Mouse (Mus musculus) heart, adult 2 months (tissue): ENCODE data around the gene Kcnb1. TPM values are rescaled to one million over a fixed set of nuclear protein-coding genes. Genes with fewer than 3 reads are reported as not detected.

Source experiments
- DNase-seq, 2 experiments: peaks; one replicate each; pipeline ENCODE4 v3.0.0; 2021
- H3K27ac ChIP-seq: fragments of 200-600 bp; 2 replicates; pipeline ENCODE4 v1.8.1; 2022
- H3K27me3 ChIP-seq: fragments of 200-500 bp; 2 replicates; pipeline ENCODE4 v1.6.1; 2012; ENCODE audit warnings: mild to moderate bottlenecking, low read length, inconsistent platforms, mixed read lengths; ENCODE audit not compliant: control insufficient read depth, insufficient read depth
- H3K36me3 ChIP-seq: fragments of 200-500 bp; 2 replicates; pipeline ENCODE4 v1.6.1; 2012; ENCODE audit warnings: low read length, inconsistent platforms; ENCODE audit not compliant: control insufficient read depth, insufficient read depth
- H3K4me1 ChIP-seq: fragments of 200-500 bp; 2 replicates; pipeline ENCODE4 v1.6.1; 2011; ENCODE audit warnings: low read length; ENCODE audit not compliant: control insufficient read depth, insufficient read depth
- H3K4me3 ChIP-seq: fragments of 200-600 bp; 2 replicates; pipeline ENCODE4 v1.8.1; 2022
- H3K79me2 ChIP-seq: fragments of 200-500 bp; replicated peaks from 2 replicates; pipeline ENCODE4 v1.6.1; 2012; ENCODE audit warnings: mild to moderate bottlenecking, inconsistent platforms, low read length, moderate library complexity, mixed read lengths; ENCODE audit not compliant: control insufficient read depth, insufficient read depth
- H3K9ac ChIP-seq: fragments of 200-500 bp; 2 replicates; pipeline ENCODE4 v1.6.1; 2012; ENCODE audit warnings: low read depth, mild to moderate bottlenecking, control low read depth, inconsistent platforms, low read length, mixed read lengths
- CTCF ChIP-seq: fragments of 200-600 bp; IDR thresholded peaks from 2 replicates; pipeline ENCODE4 v1.8.1; 2022; ENCODE audit warnings: antibody characterized with exemption, mild to moderate bottlenecking, moderate library complexity
- EP300 ChIP-seq: fragments of 200-500 bp; IDR thresholded peaks from 2 replicates; pipeline ENCODE4 v1.6.1; 2011; ENCODE audit warnings: low read depth, low read length, control low read depth; ENCODE audit not compliant: insufficient read depth
- POLR2A ChIP-seq: fragments of 200-500 bp; IDR thresholded peaks from 2 replicates; pipeline ENCODE4 v1.6.1; 2011; ENCODE audit warnings: mild to moderate bottlenecking, low read depth, low read length, control low read depth; ENCODE audit not compliant: insufficient read depth
- WGBS: fragments of 180-500 bp; shearing (Covaris S2); methylation state at CpG from one replicate; pipeline ENCODE4 v1.1.7; 2018; 5-methylcytosine and 5-hydroxymethylcytosine counted together
- intact Hi-C: fragments of 180-260 bp; cut with DNase I; formaldehyde crosslinking; loops from one replicate; pipeline ENCODE4 v1.15.1; 2025
- polyA plus RNA-seq: library from polyadenylated mRNA; depleted of rRNA; stranded (reverse); fragments of >200 nt; gene quantifications from 2 replicates; pipeline ENCODE4 v1.2.3, GENCODE M21; 2012; rRNA removed
- total RNA-seq, 2 experiments: library from RNA; stranded (reverse); gene quantifications; 2 replicates each; pipeline ENCODE4 v1.2.3; 2021

Kcnb1 gene
- total and polyA plus RNA-seq, 3 experiments = 17.2 to 38.8 (median 32.8) TPM

DNA sequence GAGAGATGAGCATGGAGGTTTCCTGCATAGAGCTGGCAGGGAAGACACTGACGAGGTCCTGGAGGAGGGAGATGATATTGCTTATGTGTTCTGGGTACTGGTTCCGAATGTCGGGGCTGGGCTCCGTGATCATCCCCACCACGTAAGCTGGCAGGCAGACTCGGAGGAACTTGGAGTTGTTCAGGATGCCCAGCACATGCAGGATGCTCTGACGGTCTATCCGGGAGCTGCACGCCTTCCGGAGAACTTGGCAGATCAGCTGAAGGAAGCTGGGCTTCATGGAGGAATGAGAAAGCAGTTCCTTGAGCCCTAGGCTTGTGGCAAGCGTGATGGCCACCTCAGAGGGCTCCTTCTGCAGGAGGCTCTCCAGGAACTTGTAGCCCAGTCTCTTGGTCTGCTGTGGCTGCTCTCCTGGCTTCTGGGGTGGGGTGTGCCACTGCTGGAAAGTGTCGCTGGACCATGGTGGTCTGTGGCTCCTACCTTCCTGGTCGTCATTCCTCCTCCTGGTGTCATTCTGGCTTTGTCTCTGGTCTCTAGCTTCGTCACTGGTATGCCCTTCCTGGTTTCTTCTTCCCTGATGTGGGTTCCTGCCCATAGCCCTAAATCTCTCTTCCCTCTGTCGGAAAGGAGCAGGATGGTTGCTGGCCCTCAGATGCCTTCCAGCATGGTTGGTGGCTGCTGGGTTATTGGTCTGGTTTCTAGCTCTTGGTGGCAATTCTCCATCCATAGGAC, 133.6 kb downstream of the Kcnb1 start:
- Histone ChIP-seq H3K27ac (no peak overlapping the region), H3K4me1 (peaks cover 32% of the 10 kb centered on the region), H3K36me3 (peaks cover 27% of the 10 kb centered on the region), H3K9ac (no peak overlapping the region), H3K79me2 (peaks cover 2% of the 10 kb centered on the region; the same call in 1 of the 2 replicates), H3K27me3 (no peaks in the 10 kb centered on the region), H3K4me3 (no peak overlapping the region)
- WGBS = 82% methylated on average over 15 of the region's 15 CpGs
- intact Hi-C loops = no loop called here
- no peak for DNase-seq
- TF ChIP-seq CTCF = no peak
- TF ChIP-seq EP300 = no peak
- TF ChIP-seq POLR2A = no peak

DNA sequence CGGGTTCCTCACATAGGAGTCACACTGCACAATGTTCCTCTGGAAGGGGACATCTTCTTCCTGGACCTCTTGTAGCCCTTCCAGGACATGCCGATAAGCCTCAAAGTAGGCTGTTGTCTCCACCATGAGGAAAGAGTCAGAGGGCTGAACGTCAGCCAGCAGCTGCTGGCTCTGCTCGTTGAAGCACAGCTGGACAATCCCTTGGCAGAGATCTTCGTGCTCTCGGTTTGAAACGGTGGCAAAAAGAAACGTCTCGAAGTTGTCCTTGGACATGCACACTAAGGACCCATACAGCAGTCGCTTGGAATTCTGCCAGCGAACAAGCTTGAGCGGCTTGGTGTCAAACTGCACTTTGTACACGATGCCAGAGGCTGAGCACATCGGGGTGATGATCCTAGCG, 134.6 kb downstream of the Kcnb1 start:
- H3K4me3 ChIP-seq = no peak overlapping the region
- H3K4me1 ChIP-seq = peaks cover 28% of the 10 kb centered on the region
- no peak overlapping the region; the same call in 1 of the 2 replicates for H3K27ac ChIP-seq
- no peaks in the 10 kb centered on the region for H3K27me3 ChIP-seq
- TF ChIP-seq EP300 = 0 out of 2 replicates have a peak, but pooled peaks have one; percentile 26
- TF ChIP-seq CTCF = no peak
- peak; percentile 69 to 79 for DNase-seq
- 28% methylated on average over 15 of the region's 15 CpGs for WGBS
- intact Hi-C loops = no loop called here
- peaks cover 29% of the 10 kb centered on the region for H3K36me3 ChIP-seq
- H3K9ac ChIP-seq = no peak overlapping the region
- peaks cover 4% of the 10 kb centered on the region; the same call in 1 of the 2 replicates for H3K79me2 ChIP-seq

DNA sequence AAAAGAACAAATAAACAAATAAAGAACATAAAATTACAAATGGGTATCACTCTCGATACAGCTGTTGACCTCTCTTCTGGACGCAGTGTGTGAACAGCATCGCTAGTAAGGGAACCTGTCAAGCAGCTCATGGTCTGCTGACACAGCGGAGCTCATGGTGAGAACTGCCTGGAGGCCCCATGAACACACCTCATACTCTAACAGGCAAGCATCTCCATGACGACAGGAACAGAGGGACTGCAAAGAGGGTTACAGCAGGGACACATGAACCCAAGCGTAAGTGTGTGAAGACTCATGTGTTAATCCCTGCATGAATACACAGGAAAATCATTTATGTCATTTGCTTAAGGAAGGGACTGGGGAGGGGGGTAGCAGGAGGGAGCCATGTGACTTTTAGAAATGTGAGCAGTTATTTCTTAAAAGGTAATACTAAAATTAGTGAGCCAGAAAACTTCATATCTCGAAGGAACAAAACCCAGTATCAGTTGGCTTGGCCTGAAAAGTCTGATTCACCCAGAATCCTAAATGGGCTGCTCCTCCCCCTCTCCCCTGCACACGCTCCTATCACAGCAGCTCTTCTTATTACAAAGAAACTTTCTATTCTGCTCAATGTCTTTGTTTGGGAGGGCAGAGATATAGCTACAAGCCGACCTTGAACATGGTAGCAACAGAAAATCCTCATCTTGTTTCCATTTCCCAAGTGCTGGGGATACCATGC, 136.7 kb downstream of the Kcnb1 start:
- Histone ChIP-seq H3K4me3 (no peak overlapping the region), H3K9ac (no peak overlapping the region), H3K4me1 (peaks cover 28% of the 10 kb centered on the region), H3K36me3 (peaks cover 29% of the 10 kb centered on the region), H3K27ac (no peak overlapping the region), H3K79me2 (peaks cover 5% of the 10 kb centered on the region), H3K27me3 (no peaks in the 10 kb centered on the region)
- TF ChIP-seq CTCF = no peak
- no peak for TF ChIP-seq EP300
- TF ChIP-seq POLR2A = no peak
- DNase-seq = no peak
- intact Hi-C loops = loop anchor here (5.0 kb wide), 1 partner anchor 36 kb away; the partner anchor contains the start of gene Ddx27
- WGBS = 55% methylated on average over 9 of the region's 9 CpGs

DNA sequence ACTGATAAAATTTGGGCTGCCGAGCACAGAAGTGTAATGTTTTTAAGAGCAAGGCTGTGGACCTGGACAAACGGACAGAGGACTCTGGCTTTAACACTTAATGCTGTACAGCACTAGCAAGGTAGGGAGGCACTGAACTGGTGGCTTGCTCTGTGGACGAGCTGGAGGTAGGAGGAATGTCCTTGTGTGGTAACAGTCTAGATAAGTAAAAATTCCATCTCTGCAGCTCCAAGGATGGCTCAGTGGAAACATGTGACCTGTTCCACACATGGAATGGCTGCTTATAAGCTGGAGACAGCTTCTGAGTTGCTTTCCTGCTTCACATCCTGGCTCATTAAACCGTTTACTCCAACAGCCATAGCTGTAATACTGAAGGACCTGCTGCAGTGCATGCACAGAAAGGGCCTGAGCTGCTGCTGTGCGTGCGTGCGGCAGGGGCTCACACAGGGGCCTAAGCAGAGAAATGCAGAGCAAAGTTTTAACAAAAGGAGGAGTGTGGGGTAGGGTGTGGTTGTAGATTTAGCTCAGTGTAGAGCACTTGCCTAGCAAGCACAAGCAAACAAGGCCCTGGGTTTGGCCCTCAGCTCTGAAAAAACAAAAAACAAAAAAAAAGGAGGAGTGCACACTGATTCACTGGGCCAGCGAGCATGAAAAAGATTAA, 141.1 kb downstream of the Kcnb1 start:
- DNase-seq = no peak
- Histone ChIP-seq H3K36me3 (peaks cover 10% of the 10 kb centered on the region), H3K79me2 (peaks cover 7% of the 10 kb centered on the region), H3K27ac (no peak overlapping the region), H3K27me3 (no peaks in the 10 kb centered on the region), H3K9ac (no peak overlapping the region), H3K4me1 (peaks cover 6% of the 10 kb centered on the region; the same call in 1 of the 2 replicates), H3K4me3 (no peak overlapping the region)
- 75% methylated on average over 8 of the region's 8 CpGs for WGBS
- TF ChIP-seq EP300 = no peak
- no peak for TF ChIP-seq POLR2A
- no peak for TF ChIP-seq CTCF
- intact Hi-C loops = no loop called here

DNA sequence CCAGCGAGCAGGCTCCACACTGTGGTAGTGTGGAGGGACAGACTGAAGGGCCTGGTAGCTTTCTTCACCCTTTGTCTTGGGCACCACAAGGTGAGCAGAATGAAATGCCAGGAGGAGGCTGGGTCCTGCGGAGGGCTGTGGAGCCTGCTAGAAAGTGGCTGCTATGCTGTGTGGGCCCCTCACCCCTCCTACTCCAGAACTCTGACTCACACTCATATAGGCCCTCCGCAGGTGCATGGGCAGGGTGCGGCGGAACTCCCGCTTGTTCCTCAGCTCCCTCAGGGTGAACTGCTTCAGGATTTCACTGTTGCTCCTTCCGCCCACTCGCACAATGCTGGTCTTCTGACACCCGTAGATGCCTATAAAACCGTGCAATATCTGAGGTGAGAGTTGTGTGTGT, 141.7 kb downstream of the Kcnb1 start:
- H3K79me2 ChIP-seq = peaks cover 7% of the 10 kb centered on the region
- no peak overlapping the region for H3K27ac ChIP-seq
- H3K27me3 ChIP-seq = no peaks in the 10 kb centered on the region
- H3K4me1 ChIP-seq = peaks cover 3% of the 10 kb centered on the region; the same call in 1 of the 2 replicates
- DNase-seq = no peak
- intact Hi-C loops = no loop called here
- 90% methylated on average over 10 of the region's 10 CpGs for WGBS
- H3K36me3 ChIP-seq = peaks cover 4% of the 10 kb centered on the region
- H3K4me3 ChIP-seq = no peak overlapping the region
- TF ChIP-seq CTCF (no peak), POLR2A (no peak), EP300 (no peak)
- H3K9ac ChIP-seq = no peak overlapping the region

Other genes starting within 250 kb of the Kcnb1 start
- gene Stau1, start 193.9 kb downstream of the Kcnb1 start, total RNA-seq = 10 to 100 TPM; 40.2 to 44.9 TPM
- 27.7 and 34.5 TPM in 2 replicates for gene Stau1, start 193.9 kb downstream of the Kcnb1 start, polyA plus RNA-seq
- 10 to 100 TPM; 10.9 to 11.3 TPM for gene Ddx27, start 175.0 kb downstream of the Kcnb1 start, total RNA-seq
- 6.9 and 7.7 TPM in 2 replicates for gene Ddx27, start 175.0 kb downstream of the Kcnb1 start, polyA plus RNA-seq
- gene Znfx1, start 127.1 kb downstream of the Kcnb1 start, total RNA-seq = 10 to 100 TPM; 37.4 to 39.3 TPM
- gene Znfx1, start 127.1 kb downstream of the Kcnb1 start, polyA plus RNA-seq = 21.9 and 29.1 TPM in 2 replicates
- 10 to 100 TPM; 16.3 to 17.7 TPM for gene Ptgis, start 50.4 kb upstream of the Kcnb1 start, total RNA-seq
- 31.3 and 32.1 TPM in 2 replicates for gene Ptgis, start 50.4 kb upstream of the Kcnb1 start, polyA plus RNA-seq
- gene B4galt5, start 159.0 kb upstream of the Kcnb1 start, total RNA-seq = 10 to 100 TPM; 14.1 to 17.0 TPM
- gene B4galt5, start 159.0 kb upstream of the Kcnb1 start, polyA plus RNA-seq = 9.4 and 9.8 TPM in 2 replicates
- gene Slc9a8, start 231.6 kb upstream of the Kcnb1 start, total RNA-seq = 10 to 100 TPM; 21.7 to 23.6 TPM
- gene Slc9a8, start 231.6 kb upstream of the Kcnb1 start, polyA plus RNA-seq = 26.1 and 43.8 TPM in 2 replicates